ENCODE assay signal across 24 mouse cellular contexts in the genomic region with DNA sequence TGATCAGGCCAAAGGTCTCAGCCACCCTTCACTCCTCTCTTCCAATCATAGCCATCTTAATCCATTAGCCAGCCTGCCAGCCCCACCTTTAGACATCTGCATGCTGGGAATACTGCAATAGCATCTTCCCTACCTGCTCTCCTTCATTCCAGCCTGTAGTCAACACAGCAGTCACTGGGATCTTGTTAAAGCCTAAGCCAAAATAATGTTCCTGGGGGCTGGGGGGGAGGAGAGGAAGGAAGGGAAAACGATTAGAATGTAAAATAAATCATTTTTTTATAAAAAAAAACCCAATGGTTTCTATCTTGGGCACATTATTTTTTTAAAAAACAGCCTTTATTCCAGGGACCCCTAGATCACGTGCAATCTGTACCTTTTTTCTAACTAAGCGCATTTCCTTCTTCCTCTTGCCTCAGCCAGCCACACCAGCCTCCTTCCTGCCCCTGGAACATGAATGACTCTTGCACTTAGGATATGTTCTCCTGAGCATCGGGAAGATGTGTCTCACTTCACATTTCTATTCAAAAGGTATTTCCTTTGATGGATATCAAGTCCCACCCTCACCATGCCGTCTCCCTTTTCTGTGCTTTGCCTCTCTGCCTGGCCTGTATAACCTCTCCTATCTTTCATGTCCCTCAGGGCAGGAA. TPM values are rescaled to one million over a fixed set of nuclear protein-coding genes. Genes with fewer than 3 reads are reported as not detected.
A peak's percentile ranks its signal among the peaks of the same experiment; 100 is the strongest.
DNase-seq lines count a peak whose midpoint lies in the region; ATAC-seq and TF ChIP-seq lines count a peak whose summit lies in the region.
"Had no signal": no experiment of that assay in that cellular context is flagged by ENCODE, and none has a peak within 500 bp of the region (broad histone marks: within the 10 kb centered on the region; RNA-seq: fewer than 3 reads in every experiment).

No protein-coding gene starts in this region.

- H3K27me3 ChIP-seq in heart, embryonic 12.5 days (replicated peaks): no peaks in the 10 kb centered on the region
- no peaks in the 10 kb centered on the region for H3K27me3 ChIP-seq in kidney, postnatal 0 days (ENCODE audit: insufficient read depth, low read length)
- H3K27me3 ChIP-seq in kidney, embryonic 14.5 days (ENCODE audit: control insufficient read depth, insufficient read depth, low read length): no peaks in the 10 kb centered on the region
- H3K27me3 ChIP-seq: CH12.LX; embryonic facial prominence, embryonic 15.5 days; limb, embryonic 12.5 days; liver, embryonic 15.5 days; midbrain, embryonic 13.5 days; neural tube, embryonic 13.5 days had no signal

- H3K36me3 ChIP-seq in heart, embryonic 12.5 days: no peaks in the 10 kb centered on the region
- no peaks in the 10 kb centered on the region for H3K36me3 ChIP-seq in kidney, postnatal 0 days (ENCODE audit: insufficient read depth, low read length)
- no peaks in the 10 kb centered on the region for H3K36me3 ChIP-seq in kidney, embryonic 14.5 days (ENCODE audit: control insufficient read depth, insufficient read depth, low read length)
- H3K36me3 ChIP-seq: embryonic facial prominence, embryonic 15.5 days; limb, embryonic 12.5 days; liver, embryonic 15.5 days; midbrain, embryonic 13.5 days; neural tube, embryonic 13.5 days had no signal

- ATAC-seq in heart, embryonic 12.5 days (ENCODE audit: insufficient number of reproducible peaks, low FRiP score): no peak
- no peak for ATAC-seq in kidney, postnatal 0 days (replicated peaks; ENCODE audit: low FRiP score, low read depth)
- no peak for ATAC-seq in kidney, embryonic 14.5 days (ENCODE audit: low FRiP score, low TSS enrichment)
- ATAC-seq: forebrain, embryonic 16.5 days; hindbrain, embryonic 16.5 days; intestine, embryonic 16.5 days; midbrain, embryonic 13.5 days had no signal

- peaks cover 7% of the 10 kb centered on the region for H3K4me1 ChIP-seq in heart, embryonic 12.5 days (replicated peaks)
- H3K4me1 ChIP-seq in kidney, postnatal 0 days (replicated peaks; ENCODE audit: insufficient read depth, low read length): 0 out of 2 replicates have a peak, but pooled peaks cover 8% of the 10 kb centered on the region
- no peaks in the 10 kb centered on the region for H3K4me1 ChIP-seq in kidney, embryonic 14.5 days (ENCODE audit: control insufficient read depth, insufficient read depth, low read length)
- peaks cover 15% of the 10 kb centered on the region; the same call in 1 of the 2 replicates for H3K4me1 ChIP-seq in brown adipose tissue, adult 24 weeks (ENCODE audit: control insufficient read depth, insufficient read depth, insufficient read length, low read length)
- H3K4me1 ChIP-seq: limb, embryonic 12.5 days had no signal

- 70% methylated on average over 5 of the region's 5 CpGs for WGBS in heart, embryonic 12.5 days
- WGBS in kidney, postnatal 0 days: 78% methylated on average over 5 of the region's 5 CpGs
- 69% methylated on average over 5 of the region's 5 CpGs for WGBS in kidney, embryonic 14.5 days

- TF ChIP-seq CTCF in kidney, postnatal 0 days (IDR thresholded peaks at IDR 0.05; ENCODE audit: low read depth): no peak

- no peak overlapping the region for H3K9ac ChIP-seq in heart, embryonic 12.5 days
- H3K9ac ChIP-seq in kidney, postnatal 0 days (ENCODE audit: low read depth, low read length): no peak overlapping the region
- H3K9ac ChIP-seq in kidney, embryonic 14.5 days (ENCODE audit: low read depth, low read length): no peak overlapping the region
- H3K9ac ChIP-seq: embryonic facial prominence, embryonic 15.5 days; limb, embryonic 12.5 days; liver, embryonic 15.5 days; midbrain, embryonic 13.5 days had no signal

- DNase-seq in heart, adult 8-10 months (ENCODE audit: low spot score): peak; percentile 75
- DNase-seq in kidney, postnatal 0 days (ENCODE audit: low spot score): peak; percentile 24
- DNase-seq in kidney, postnatal 14 days: peak; percentile 54
- DNase-seq in frontal cortex, postnatal 25 days (ENCODE audit: low spot score in 2 of 2): no peak
- DNase-seq: adrenal gland, postnatal 36 days; cerebellum, adult 18-20 months; cerebellum, postnatal 36 days; lung, postnatal 10 days; right cerebral cortex, adult 18-20 months; thymus, postnatal 4 days had no signal

- H3K4me3 ChIP-seq in heart, embryonic 12.5 days: no peak overlapping the region
- no peak overlapping the region for H3K4me3 ChIP-seq in kidney, postnatal 0 days (replicated peaks; ENCODE audit: low read depth, low read length)
- H3K4me3 ChIP-seq in kidney, embryonic 14.5 days (ENCODE audit: low read length): no peak overlapping the region
- H3K4me3 ChIP-seq in brown adipose tissue, adult 24 weeks (ENCODE audit: insufficient read depth, low read depth, low read length): no peak overlapping the region
- H3K4me3 ChIP-seq: limb, embryonic 12.5 days had no signal

- H3K4me2 ChIP-seq in heart, embryonic 12.5 days: no peak overlapping the region
- H3K4me2 ChIP-seq in kidney, postnatal 0 days (ENCODE audit: low read length): no peak overlapping the region
- H3K4me2 ChIP-seq in kidney, embryonic 14.5 days (replicated peaks; ENCODE audit: low read depth, low read length): no peak overlapping the region
- H3K4me2 ChIP-seq: midbrain, embryonic 13.5 days had no signal

- no peaks in the 10 kb centered on the region; the same call in 1 of the 2 replicates for H3K9me3 ChIP-seq in heart, embryonic 12.5 days (replicated peaks)
- no peaks in the 10 kb centered on the region for H3K9me3 ChIP-seq in kidney, postnatal 0 days (replicated peaks; ENCODE audit: low read length)
- no peaks in the 10 kb centered on the region; the same call in 1 of the 2 replicates for H3K9me3 ChIP-seq in kidney, embryonic 14.5 days (ENCODE audit: control insufficient read depth, low read length)
- H3K9me3 ChIP-seq: embryonic facial prominence, embryonic 15.5 days; liver, embryonic 15.5 days; midbrain, embryonic 13.5 days had no signal

- no peak overlapping the region for H3K27ac ChIP-seq in heart, embryonic 12.5 days (ENCODE audit: poor library complexity, severe bottlenecking)
- H3K27ac ChIP-seq in kidney, postnatal 0 days: 0 out of 2 replicates have a peak overlapping the region, but pooled peaks have one; percentile 97
- H3K27ac ChIP-seq in kidney, embryonic 14.5 days (ENCODE audit: low read depth, low read length): no peak overlapping the region
- peak overlapping the region; percentile 95 for H3K27ac ChIP-seq in brown adipose tissue, adult 24 weeks (replicated peaks; ENCODE audit: low read depth, low read length)
- H3K27ac ChIP-seq: limb, embryonic 12.5 days had no signal

RNA-seq across cellular contexts. Expression of gene Zhx3, which starts 1.6 kb away (rescaled TPM):
- 10 to 100 TPM; 32.2 to 35.5 (median 33.1) TPM for total RNA-seq in heart, adult 8-10 months (2022)
- 8.9 and 9.8 TPM in 2 replicates for polyA plus RNA-seq in heart, embryonic 12.5 days (2016; fragmentation: Nextera tagmentation; extraction: Ambion mirVana)
- polyA plus RNA-seq in kidney, postnatal 0 days (2015; fragmentation: Nextera tagmentation; extraction: Ambion mirVana): 12.6 and 12.7 TPM in 2 replicates
- 7.0 and 10.2 TPM in 2 replicates for polyA plus RNA-seq in kidney, embryonic 14.5 days (2014; fragmentation: Nextera tagmentation; extraction: Ambion mirVana)
- polyA plus RNA-seq in brown adipose tissue, adult 24 weeks (2012; ENCODE audit: insufficient read depth, insufficient read length, missing spikeins): 10.3 and 11.0 TPM in 2 replicates

RNA-seq across cellular contexts. Expression of gene Lpin3, which starts 6.1 kb away (rescaled TPM):
- 1 to 10 TPM; 3.6 to 6.6 (median 4.9) TPM for total RNA-seq in heart, adult 8-10 months (2022)
- 1.4 and 2.3 TPM in 2 replicates for polyA plus RNA-seq in heart, embryonic 12.5 days (2016; fragmentation: Nextera tagmentation; extraction: Ambion mirVana)
- polyA plus RNA-seq in kidney, postnatal 0 days (2015; fragmentation: Nextera tagmentation; extraction: Ambion mirVana): 4.1 and 4.2 TPM in 2 replicates
- 1.1 and 1.9 TPM in 2 replicates for polyA plus RNA-seq in kidney, embryonic 14.5 days (2014; fragmentation: Nextera tagmentation; extraction: Ambion mirVana)
- polyA plus RNA-seq in brown adipose tissue, adult 24 weeks (2012; ENCODE audit: insufficient read depth, insufficient read length, missing spikeins): 0.71 and 3.0 TPM in 2 replicates
- total RNA-seq: megakaryocyte progenitor cell, adult 5-6 weeks had no signal
- polyA plus RNA-seq: forebrain, embryonic 16.5 days had no signal

RNA-seq across cellular contexts. Expression of gene Emilin3, which starts 37.8 kb away (rescaled TPM):
- 1 to 10 TPM in 3 of 4 experiments, under 1 TPM in 1; 0.57 to 3.0 (median 1.9) TPM for total RNA-seq in heart, adult 8-10 months (2022)
- polyA plus RNA-seq in heart, embryonic 12.5 days (2016; fragmentation: Nextera tagmentation; extraction: Ambion mirVana): 2.8 and 3.1 TPM in 2 replicates
- 1.5 and 1.7 TPM in 2 replicates for polyA plus RNA-seq in kidney, postnatal 0 days (2015; fragmentation: Nextera tagmentation; extraction: Ambion mirVana)
- 2.0 and 3.5 TPM in 2 replicates for polyA plus RNA-seq in kidney, embryonic 14.5 days (2014; fragmentation: Nextera tagmentation; extraction: Ambion mirVana)
- polyA plus RNA-seq in brown adipose tissue, adult 24 weeks (2012; ENCODE audit: insufficient read depth, insufficient read length, missing spikeins): not detected in 2 replicates
- total RNA-seq: adrenal gland, postnatal 36 days; CH12.LX; megakaryocyte progenitor cell, adult 5-6 weeks; MEL had no signal

Comparison
In these comparisons a context has a peak if more than half of its experiments do, and no peak if none do; other contexts are left out.
1. H3K27ac ChIP-seq: peak in kidney, postnatal 0 days (single experiment) and brown adipose tissue, adult 24 weeks (single experiment); none in heart, embryonic 12.5 days (single experiment) and kidney, embryonic 14.5 days (single experiment).
2. DNase-seq: peak in heart, adult 8-10 months (single experiment), kidney, postnatal 0 days (single experiment) and kidney, postnatal 14 days (single experiment); none in frontal cortex, postnatal 25 days (0 of 2).